Mouse (Mus musculus) limb, embryonic 11.5 days (tissue): ENCODE results near the gene Ndufb5. TPM values are rescaled to one million over a fixed set of nuclear protein-coding genes. Genes with fewer than 3 reads are reported as not detected.

Experiments used
- polyA plus RNA-seq: library from polyadenylated mRNA; unstranded; fragments of >200 nt; fragmentation: Nextera tagmentation; extraction: Ambion mirVana; gene quantifications from 2 replicates; pipeline ENCODE4 v1.2.1, GENCODE M21; 2014

Ndufb5 gene
- polyA plus RNA-seq, 1 experiment from 2014 or later: 325 TPM

Other genes with a start within 250 kb of the Ndufb5 start
- 0.28 TPM in 1 of 2 replicates, not detected in the other for gene Kcnmb3, start 244.8 kb upstream of the Ndufb5 start, polyA plus RNA-seq
- 49.0 and 52.1 TPM in 2 replicates for gene Zfp639, start 226.7 kb upstream of the Ndufb5 start, polyA plus RNA-seq
- 28.3 and 29.3 TPM in 2 replicates for gene Mfn1, start 207.5 kb upstream of the Ndufb5 start, polyA plus RNA-seq
- 42.3 and 42.4 TPM in 2 replicates for gene Gnb4, start 120.4 kb upstream of the Ndufb5 start, polyA plus RNA-seq
- gene Actl6a, start 30.7 kb upstream of the Ndufb5 start, polyA plus RNA-seq: 259 and 263 TPM in 2 replicates
- 42.7 and 44.7 TPM in 2 replicates for gene Mrpl47, start 615 bp downstream of the Ndufb5 start, polyA plus RNA-seq
- 3.8 and 6.3 TPM in 2 replicates for gene Usp13, start 80.6 kb downstream of the Ndufb5 start, polyA plus RNA-seq